Mouse (Mus musculus) cortical plate, adult 2 months (tissue): ENCODE measurements at regions not wholly inside any gene's neighbourhood (a gene's known extent, or its start where the extent isn't known, plus 50 kb on each side); places are given as distances from the start of the nearest gene placed in this dataset.

Experiments
- CTCF ChIP-seq: fragments of 200-500 bp; IDR thresholded peaks from 2 replicates; pipeline ENCODE4 v1.5.1; 2011; ENCODE audit warnings: mild to moderate bottlenecking, control low read depth, low read length; ENCODE audit not compliant: insufficient read depth; ENCODE audit errors: extremely low read depth
- POLR2A ChIP-seq: fragments of 200-500 bp; IDR thresholded peaks from 2 replicates; pipeline ENCODE4 v1.6.1; 2011; ENCODE audit warnings: mild to moderate bottlenecking, low read length, control low read depth; ENCODE audit not compliant: insufficient read depth; ENCODE audit errors: extremely low read depth

- TF ChIP-seq POLR2A, result no peak
- TF ChIP-seq CTCF, result peak; percentile 39; the same call in 1 of the 2 replicates
Observed at GRCm38 (mm10) chr5:106274617-106275016, 183.3 kb downstream of the Barhl2 start.
